Mouse (Mus musculus) kidney, embryonic 14.5 days (tissue): Measurements from ENCODE around the gene Ube4b. TPM values are rescaled to one million over a fixed set of nuclear protein-coding genes. Genes with fewer than 3 reads are reported as not detected.
"Not testable (repeated sequence)": the region's sequence is repeated elsewhere in the genome, so short reads cannot be mapped to it uniquely, and the experiment has no call there.

ENCODE experiments used
- ATAC-seq: fragments of 200-750 bp; cut with Nextera tagmentation; 2 replicates; pipeline ENCODE4 v1.8.0; 2017; ENCODE audit warnings: moderate number of reproducible peaks, mild to moderate bottlenecking, moderate TSS enrichment, moderate library complexity; ENCODE audit not compliant: low FRiP score, low TSS enrichment
- H3K27ac ChIP-seq: fragments of 300-500 bp; sonication (generic); 2 replicates; pipeline ENCODE4 v1.5.1; 2014; ENCODE audit warnings: low read depth, mild to moderate bottlenecking, low read length, moderate library complexity, mixed read lengths
- H3K27me3 ChIP-seq: fragments of 300-500 bp; sonication (generic); 2 replicates; pipeline ENCODE4 v1.6.1; 2014; ENCODE audit warnings: mild to moderate bottlenecking, low read length; ENCODE audit not compliant: control insufficient read depth, insufficient read depth
- H3K36me3 ChIP-seq: fragments of 300-500 bp; sonication (generic); 2 replicates; pipeline ENCODE4 v1.6.1; 2014; ENCODE audit warnings: low read length, mixed read lengths; ENCODE audit not compliant: control insufficient read depth, insufficient read depth
- H3K4me1 ChIP-seq: fragments of 300-500 bp; sonication (generic); 2 replicates; pipeline ENCODE4 v1.6.1; 2014; ENCODE audit warnings: low read length, mixed read lengths; ENCODE audit not compliant: control insufficient read depth, insufficient read depth
- H3K4me2 ChIP-seq: fragments of 300-500 bp; sonication (generic); replicated peaks from 2 replicates; pipeline ENCODE4 v1.6.1; 2014; ENCODE audit warnings: low read depth, mild to moderate bottlenecking, low read length
- H3K4me3 ChIP-seq: fragments of 300-500 bp; sonication (generic); 2 replicates; pipeline ENCODE4 v1.5.1; 2014; ENCODE audit warnings: mild to moderate bottlenecking, low read length
- H3K9ac ChIP-seq: fragments of 300-500 bp; sonication (generic); 2 replicates; pipeline ENCODE4 v1.6.1; 2014; ENCODE audit warnings: low read depth, mild to moderate bottlenecking, low read length, moderate library complexity
- H3K9me3 ChIP-seq: fragments of 300-500 bp; sonication (generic); 2 replicates; pipeline ENCODE4 v1.6.1; 2016; ENCODE audit warnings: low read length; ENCODE audit not compliant: control insufficient read depth
- WGBS: fragments of 180-500 bp; shearing (Covaris S2); extraction: QIAGEN DNeasy Blood & Tissue Kit; methylation state at CpG from one replicate; pipeline ENCODE4 v1.1.7; 2014; 5-methylcytosine and 5-hydroxymethylcytosine counted together
- polyA plus RNA-seq: library from polyadenylated mRNA; unstranded; fragments of >200 nt; fragmentation: Nextera tagmentation; extraction: Ambion mirVana; gene quantifications from 2 replicates; pipeline ENCODE4 v1.2.1, GENCODE M21; 2014

The Ube4b gene
- 42.9 and 44.9 TPM in 2 replicates for polyA plus RNA-seq

DNA sequence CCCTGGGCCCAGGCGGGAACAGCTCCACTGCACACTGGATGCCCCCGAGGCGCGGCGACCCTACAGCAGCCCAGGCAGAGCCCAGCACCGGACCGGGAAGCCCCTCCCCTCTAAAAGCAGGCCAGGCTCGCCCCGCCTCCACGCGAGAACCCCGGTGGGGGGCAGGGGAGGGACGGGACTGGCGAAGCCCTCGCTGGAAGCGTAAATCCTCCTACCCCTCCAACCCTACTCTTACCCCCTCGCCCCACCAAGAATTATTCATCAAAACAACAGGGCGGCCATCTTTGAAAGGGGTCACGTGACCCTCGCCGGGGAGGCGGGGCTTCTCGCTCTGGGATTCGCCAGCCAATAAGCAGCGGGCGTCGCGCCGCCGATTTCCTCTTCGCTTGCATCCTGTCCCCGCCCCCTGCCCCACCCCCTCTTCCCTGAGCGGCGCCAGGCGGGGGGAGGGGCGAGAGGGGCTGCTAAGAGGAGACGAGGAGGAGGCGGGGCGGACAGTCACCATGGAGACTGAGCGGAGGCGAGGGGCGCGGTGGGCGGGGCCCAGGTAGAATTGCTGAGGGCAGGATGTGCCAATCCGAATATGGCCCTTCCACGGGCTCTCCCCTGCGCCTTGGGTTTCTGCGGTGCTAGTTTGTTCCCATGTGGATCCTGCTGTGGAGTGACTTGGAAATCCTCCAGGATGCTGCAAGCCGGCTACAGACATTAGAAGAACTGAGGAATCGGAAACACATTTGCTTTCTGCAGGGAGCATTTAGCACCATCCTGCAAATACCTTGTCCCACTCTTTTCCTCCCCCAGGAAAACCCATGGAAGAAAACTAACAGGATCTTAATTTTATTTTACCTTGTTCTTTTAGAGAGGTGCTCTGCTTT lies at the start of gene Ube4b:
Gene Ube4b (minus strand): TSS at position 425 of the 875 bp plus-strand sequence.
- H3K4me1 ChIP-seq = peaks cover 6% of the 10 kb centered on the region; the same call in 1 of the 2 replicates
- no peaks in the 10 kb centered on the region for H3K27me3 ChIP-seq
- peak within 1 kb of the TSS; percentile 95 for H3K4me3 ChIP-seq
- H3K27ac ChIP-seq = peak within 1 kb of the TSS; percentile 99
- H3K4me2 ChIP-seq = peak within 1 kb of the TSS; percentile 68
- peak within 1 kb of the TSS; percentile 92 for H3K9ac ChIP-seq
- no peaks in the 10 kb centered on the region for H3K9me3 ChIP-seq
- under 1% methylated on average over 46 of the region's 50 CpGs for WGBS
- peak; percentile 96 for ATAC-seq
- no peaks in the 10 kb centered on the region for H3K36me3 ChIP-seq

DNA sequence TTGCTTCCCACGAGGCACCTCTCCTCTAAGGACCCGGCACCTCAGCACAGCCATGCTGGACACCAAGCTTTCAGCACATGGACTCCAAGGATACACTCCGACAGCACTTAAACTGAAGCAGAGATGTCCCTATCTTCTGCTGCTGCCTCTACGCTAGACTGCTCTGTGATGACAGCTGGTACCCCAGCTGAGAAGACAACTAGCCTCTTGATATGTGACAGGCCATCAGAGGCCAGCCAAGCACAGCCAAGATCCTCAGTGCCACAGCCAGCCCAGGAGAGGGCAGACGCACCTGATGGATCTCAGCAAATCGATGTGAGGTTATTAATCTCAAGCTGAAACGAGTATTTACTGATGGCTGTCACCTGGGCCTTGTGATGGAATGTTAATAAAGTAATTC lies 48.5 kb upstream of the Ube4b start:
- Histone ChIP-seq H3K4me2 (no peak overlapping the region), H3K4me3 (no peak overlapping the region), H3K9me3 (no peaks in the 10 kb centered on the region), H3K27ac (no peak overlapping the region), H3K27me3 (no peaks in the 10 kb centered on the region), H3K36me3 (peaks cover 11% of the 10 kb centered on the region; the same call in 1 of the 2 replicates), H3K9ac (no peak overlapping the region), H3K4me1 (no peaks in the 10 kb centered on the region)
- WGBS = 70% methylated on average over 7 of the region's 7 CpGs
- no peak for ATAC-seq

DNA sequence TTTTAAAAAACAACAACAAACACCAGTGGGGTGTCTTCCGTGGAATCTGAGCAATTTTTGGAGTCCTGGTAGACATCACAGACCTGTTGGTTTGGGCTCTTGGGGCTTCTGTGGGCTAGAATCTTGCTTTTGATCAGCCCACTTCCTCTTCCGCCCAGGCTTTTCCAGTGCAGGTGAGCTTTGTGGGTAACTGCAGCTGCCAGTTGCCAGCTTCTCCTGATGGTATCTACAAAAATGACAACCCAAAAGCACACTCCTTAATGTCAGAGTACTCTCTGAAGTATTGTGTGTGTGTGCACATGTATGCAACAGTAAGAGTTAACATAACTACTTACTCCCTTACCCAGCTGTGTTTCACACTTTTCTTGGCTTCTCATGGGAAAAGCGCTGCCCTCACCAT lies 43.0 kb upstream of the Ube4b start:
- H3K27ac ChIP-seq = no peak overlapping the region
- WGBS = 90% methylated on average over 3 of the region's 3 CpGs
- no peak for ATAC-seq
- H3K4me1 ChIP-seq = no peaks in the 10 kb centered on the region
- no peaks in the 10 kb centered on the region for H3K9me3 ChIP-seq
- H3K9ac ChIP-seq = no peak overlapping the region
- H3K27me3 ChIP-seq = no peaks in the 10 kb centered on the region
- no peak overlapping the region for H3K4me2 ChIP-seq
- H3K4me3 ChIP-seq = no peak overlapping the region
- peaks cover 16% of the 10 kb centered on the region for H3K36me3 ChIP-seq

DNA sequence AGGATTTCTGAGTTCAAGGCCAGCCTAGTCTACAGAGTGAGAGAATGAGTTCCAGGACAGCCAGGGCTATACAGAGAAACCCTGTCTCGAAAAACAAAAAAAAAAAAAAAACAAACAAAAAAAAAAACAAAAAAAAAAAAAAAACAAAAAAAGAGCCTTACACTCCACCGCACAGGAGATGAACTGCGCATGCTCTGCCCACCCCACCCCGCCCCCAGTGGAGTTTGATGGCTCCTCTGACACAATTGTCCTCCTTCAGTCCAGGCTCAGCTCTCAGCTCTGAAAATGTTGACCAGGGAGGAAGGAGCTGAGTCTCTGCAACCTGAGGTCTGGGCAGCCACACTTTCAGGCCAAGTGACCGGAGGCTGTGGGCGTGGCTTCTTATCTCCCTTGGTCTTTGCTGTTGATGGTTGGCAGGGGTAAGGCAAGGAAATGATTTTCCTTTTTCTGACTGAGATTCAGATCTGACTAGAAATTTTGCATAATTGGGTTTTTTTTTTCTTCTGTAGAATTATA lies 36.9 kb upstream of the Ube4b start:
- Histone ChIP-seq H3K36me3 (peaks cover 1% of the 10 kb centered on the region), H3K9ac (no peak overlapping the region), H3K27me3 (no peaks in the 10 kb centered on the region), H3K9me3 (no peaks in the 10 kb centered on the region), H3K4me2 (no peak overlapping the region), H3K4me3 (no peak overlapping the region), H3K27ac (no peak overlapping the region), H3K4me1 (no peaks in the 10 kb centered on the region)
- WGBS = 71% methylated on average over 6 of the region's 6 CpGs
- no peak for ATAC-seq

DNA sequence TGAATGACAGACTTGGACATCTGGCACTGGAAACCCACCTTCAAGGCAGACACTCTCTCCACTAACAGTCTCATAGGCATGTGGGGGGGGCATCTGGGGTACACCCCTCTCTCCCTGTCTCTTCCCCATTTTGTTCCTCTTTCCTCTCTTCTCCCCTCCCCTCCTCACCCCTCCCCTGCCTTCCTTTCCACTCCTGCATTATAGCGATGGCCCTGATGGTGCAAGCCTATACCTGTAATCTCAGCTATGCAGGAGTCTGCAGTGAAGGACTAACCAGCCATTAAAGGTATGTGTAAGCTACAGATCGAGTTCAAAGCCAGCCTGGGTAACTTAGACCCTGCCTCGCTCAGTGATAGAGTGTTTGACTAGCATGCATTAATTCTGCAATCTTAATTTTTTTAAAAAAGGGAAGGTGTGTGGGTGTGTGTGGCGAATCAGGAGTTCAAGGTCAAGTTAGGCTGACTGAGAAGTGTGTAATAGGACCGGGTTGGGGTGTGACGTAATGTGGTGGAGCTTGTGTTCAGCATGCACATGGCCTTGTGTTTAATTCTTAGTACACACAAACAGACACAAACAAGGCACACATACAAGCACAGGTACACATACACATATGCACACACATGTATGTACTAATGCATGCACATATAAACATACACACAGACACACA lies 35.9 kb upstream of the Ube4b start:
- no peaks in the 10 kb centered on the region for H3K4me1 ChIP-seq
- H3K27ac ChIP-seq = no peak overlapping the region
- H3K36me3 ChIP-seq = no peaks in the 10 kb centered on the region
- H3K9ac ChIP-seq = no peak overlapping the region
- no peaks in the 10 kb centered on the region for H3K27me3 ChIP-seq
- no peak overlapping the region for H3K4me3 ChIP-seq
- H3K9me3 ChIP-seq = no peaks in the 10 kb centered on the region
- WGBS = 78% methylated on average over 6 of the region's 6 CpGs
- ATAC-seq = no peak
- H3K4me2 ChIP-seq = no peak overlapping the region

DNA sequence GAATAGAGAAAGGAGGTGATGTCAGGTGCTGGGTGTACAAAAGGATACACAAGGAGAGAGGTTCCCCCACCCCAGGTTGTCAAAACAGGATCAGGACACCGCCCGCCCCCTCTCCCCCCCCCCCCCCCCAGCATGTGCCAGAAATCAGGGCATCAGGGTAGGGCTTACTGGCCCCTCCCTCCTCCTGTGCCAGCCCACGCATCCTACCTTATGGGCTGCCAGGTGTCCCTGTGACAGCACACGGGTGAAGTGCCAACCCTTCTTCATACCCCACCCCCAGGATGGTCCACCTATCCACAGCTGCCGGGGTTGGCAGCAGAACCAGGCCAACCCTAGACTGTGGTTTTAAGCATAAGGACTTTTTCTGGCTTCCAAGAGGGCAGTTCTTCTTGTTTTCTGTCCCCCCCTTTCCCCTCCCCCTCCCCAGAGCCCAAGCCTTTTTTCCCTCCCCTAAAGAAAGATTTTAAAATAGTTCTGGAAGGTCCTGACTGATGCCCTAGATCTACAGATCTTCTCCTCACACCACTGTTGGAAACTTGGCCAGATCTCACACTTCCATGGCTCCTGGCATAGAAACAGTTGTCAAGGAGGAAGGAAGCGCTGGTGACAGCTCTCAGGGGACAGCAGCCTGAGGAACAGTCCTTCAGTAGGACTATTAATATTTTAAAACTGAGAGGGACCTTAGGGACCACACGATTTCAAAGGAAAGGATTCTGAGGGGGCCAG lies 35.2 kb upstream of the Ube4b start:
- Histone ChIP-seq H3K4me1 (no peaks in the 10 kb centered on the region), H3K27me3 (no peaks in the 10 kb centered on the region), H3K4me2 (no peak overlapping the region), H3K36me3 (no peaks in the 10 kb centered on the region), H3K27ac (no peak overlapping the region), H3K9me3 (no peaks in the 10 kb centered on the region), H3K4me3 (no peak overlapping the region), H3K9ac (no peak overlapping the region)
- no peak for ATAC-seq
- 75% methylated on average over 7 of the region's 7 CpGs for WGBS

DNA sequence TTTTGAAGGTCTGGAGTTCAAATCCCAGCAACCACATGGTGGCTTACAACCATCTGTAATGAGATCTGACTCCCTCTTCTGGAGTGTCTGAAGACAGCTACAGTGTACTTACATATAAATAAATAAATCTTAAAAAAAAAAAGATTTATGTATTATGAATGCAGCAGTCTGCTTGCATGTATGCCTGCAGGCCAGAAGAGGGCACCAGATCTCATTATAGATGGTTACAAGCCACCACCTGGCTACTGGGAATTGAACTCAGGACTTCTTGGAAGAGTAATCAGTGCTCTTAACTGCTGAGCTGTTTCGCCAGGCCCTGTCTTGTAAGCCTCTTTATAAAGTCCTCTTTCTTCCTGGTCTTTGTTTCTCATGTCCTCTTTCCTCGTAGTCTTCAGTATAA lies 33.9 kb upstream of the Ube4b start:
- H3K9me3 ChIP-seq, H3K4me2 ChIP-seq, H3K27me3 ChIP-seq, H3K36me3 ChIP-seq, ATAC-seq, H3K4me1 ChIP-seq, H3K4me3 ChIP-seq, H3K27ac ChIP-seq, H3K9ac ChIP-seq: not testable (repeated sequence)
- WGBS = 95% methylated on average over 2 of the region's 2 CpGs

DNA sequence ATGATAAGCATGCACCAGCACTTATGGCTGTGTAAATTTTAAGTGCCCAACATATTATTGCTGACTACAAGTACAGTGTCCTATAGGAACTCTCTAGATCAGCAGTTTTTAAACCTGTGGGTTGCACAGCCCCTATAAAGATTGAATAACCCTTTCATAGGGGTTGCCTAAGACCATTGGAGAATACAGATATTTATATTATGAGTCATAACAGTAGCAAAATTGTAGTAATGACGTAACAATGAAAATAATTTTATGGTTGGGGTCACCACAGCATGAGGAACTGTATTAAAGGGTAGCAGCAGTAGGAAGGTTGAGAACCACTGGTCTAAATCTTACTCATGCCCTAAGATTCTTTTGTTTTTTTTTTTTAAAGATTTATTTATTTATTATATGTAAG lies 32.9 kb upstream of the Ube4b start:
- Histone ChIP-seq H3K4me1 (no peaks in the 10 kb centered on the region), H3K27ac (no peak overlapping the region), H3K9me3 (no peaks in the 10 kb centered on the region), H3K4me2 (no peak overlapping the region), H3K36me3 (no peaks in the 10 kb centered on the region), H3K9ac (no peak overlapping the region), H3K4me3 (no peak overlapping the region), H3K27me3 (no peaks in the 10 kb centered on the region)
- 80% methylated on average over 1 of the region's 1 CpGs for WGBS
- ATAC-seq = no peak
